Mouse (Mus musculus) liver, adult 2 months (tissue): ENCODE results near the gene Tmbim6.

Experiments
- CTCF ChIP-seq: fragments of 200-500 bp; IDR thresholded peaks from 2 replicates; pipeline ENCODE4 v1.5.1; 2011; ENCODE audit warnings: low read depth, low read length, control low read depth
- POLR2A ChIP-seq: fragments of 200-500 bp; IDR thresholded peaks from 2 replicates; pipeline ENCODE4 v1.6.1; 2011; ENCODE audit warnings: low read length, control low read depth; ENCODE audit not compliant: insufficient read depth; ENCODE audit errors: extremely low read depth

DNA sequence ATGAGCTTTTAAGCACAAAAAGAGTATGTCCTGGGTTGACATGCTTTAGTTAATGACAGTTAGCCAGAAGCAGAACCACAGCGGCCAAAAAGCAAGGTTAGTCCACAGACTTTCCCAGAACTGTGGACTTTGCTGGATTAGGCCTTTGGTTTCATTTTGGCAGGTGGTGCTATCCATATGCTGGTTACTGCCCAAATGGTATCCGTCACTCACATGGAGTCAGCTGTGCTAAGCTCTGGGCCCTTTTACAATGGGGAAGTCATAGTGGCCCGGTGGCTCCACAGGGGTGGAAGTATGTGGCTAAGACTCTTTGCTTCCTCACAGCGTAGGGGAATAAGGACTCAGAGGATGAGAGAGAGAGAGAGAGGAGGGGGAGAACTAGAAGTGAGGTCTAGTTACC, 4.7 kb upstream of the Tmbim6 start:
- TF ChIP-seq CTCF (no peak), POLR2A (no peak)
